Mouse (Mus musculus) T-helper 17 cell (primary cell): ENCODE data around the gene 1700084M14Rik.
"Not testable (repeated sequence)": the region's sequence is repeated elsewhere in the genome, so short reads cannot be mapped to it uniquely, and the experiment has no call there.

Experiments
- in situ Hi-C, 2 experiments: fragments of 300-600 bp; cut with MboI, MseI; formaldehyde crosslinking; loops; 1 replicate in 1 of 2; 2 replicates in 1 of 2; pipeline ENCODE4 v1.15.1; 2025; ENCODE audit warnings: high pct_unique_total_duplicates in 2 of 2

Gene 1700084M14Rik

DNA sequence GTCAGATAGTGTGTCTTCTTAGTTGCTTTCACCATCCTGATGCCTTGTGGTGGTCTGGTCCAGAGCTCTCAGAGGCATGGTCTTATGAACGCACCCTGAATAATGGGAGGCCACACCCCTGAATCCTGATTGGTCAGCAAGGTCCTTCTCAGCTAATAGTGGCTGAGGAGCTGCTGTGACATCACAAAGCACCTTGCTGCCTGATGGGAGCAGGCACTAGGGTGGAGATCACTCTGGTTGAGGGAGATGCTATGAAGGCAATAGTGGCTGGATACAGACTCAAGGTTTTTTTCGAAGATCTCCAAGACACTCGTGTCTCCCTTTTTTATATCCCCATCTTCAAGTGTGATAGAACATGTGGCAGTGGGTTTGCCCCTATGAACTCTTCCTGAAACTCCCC lies at the start of gene 1700084M14Rik:
Gene 1700084M14Rik, minus strand, starts transcription at position 101 of the 400 bp plus-strand sequence.
- in situ Hi-C loops = not testable (repeated sequence)
